Mouse (Mus musculus): ENCODE results near the gene Maml3. TPM values are rescaled to one million over a fixed set of nuclear protein-coding genes. Genes with fewer than 3 reads are reported as not detected.

The Maml3 gene
- polyA plus RNA-seq, 1 experiment from 2014 or later = 3.6 TPM

- H3K4me2 ChIP-seq (ENCODE audit: low read depth, low read length) = no peak overlapping the region
- no peak overlapping the region for H3K27ac ChIP-seq (ENCODE audit: low read length)
- ATAC-seq = no peak
- H3K9me3 ChIP-seq (ENCODE audit: control insufficient read depth, low read length) = no peaks in the 10 kb centered on the region
- H3K36me3 ChIP-seq (ENCODE audit: control insufficient read depth, insufficient read depth, low read length) = no peaks in the 10 kb centered on the region
- no peaks in the 10 kb centered on the region for H3K27me3 ChIP-seq (replicated peaks; ENCODE audit: control insufficient read depth, insufficient read depth, low read length)
- 86% methylated on average over 10 of the region's 10 CpGs for WGBS
- H3K9ac ChIP-seq (ENCODE audit: low read depth, low read length) = no peak overlapping the region
- H3K4me3 ChIP-seq (ENCODE audit: low read length) = no peak overlapping the region
- peaks cover 14% of the 10 kb centered on the region for H3K4me1 ChIP-seq (ENCODE audit: control insufficient read depth, insufficient read depth, low read length)
Measured at GRCm38 (mm10) chr3:51782191-51782590, 322.7 kb downstream of the Maml3 start.

DNA sequence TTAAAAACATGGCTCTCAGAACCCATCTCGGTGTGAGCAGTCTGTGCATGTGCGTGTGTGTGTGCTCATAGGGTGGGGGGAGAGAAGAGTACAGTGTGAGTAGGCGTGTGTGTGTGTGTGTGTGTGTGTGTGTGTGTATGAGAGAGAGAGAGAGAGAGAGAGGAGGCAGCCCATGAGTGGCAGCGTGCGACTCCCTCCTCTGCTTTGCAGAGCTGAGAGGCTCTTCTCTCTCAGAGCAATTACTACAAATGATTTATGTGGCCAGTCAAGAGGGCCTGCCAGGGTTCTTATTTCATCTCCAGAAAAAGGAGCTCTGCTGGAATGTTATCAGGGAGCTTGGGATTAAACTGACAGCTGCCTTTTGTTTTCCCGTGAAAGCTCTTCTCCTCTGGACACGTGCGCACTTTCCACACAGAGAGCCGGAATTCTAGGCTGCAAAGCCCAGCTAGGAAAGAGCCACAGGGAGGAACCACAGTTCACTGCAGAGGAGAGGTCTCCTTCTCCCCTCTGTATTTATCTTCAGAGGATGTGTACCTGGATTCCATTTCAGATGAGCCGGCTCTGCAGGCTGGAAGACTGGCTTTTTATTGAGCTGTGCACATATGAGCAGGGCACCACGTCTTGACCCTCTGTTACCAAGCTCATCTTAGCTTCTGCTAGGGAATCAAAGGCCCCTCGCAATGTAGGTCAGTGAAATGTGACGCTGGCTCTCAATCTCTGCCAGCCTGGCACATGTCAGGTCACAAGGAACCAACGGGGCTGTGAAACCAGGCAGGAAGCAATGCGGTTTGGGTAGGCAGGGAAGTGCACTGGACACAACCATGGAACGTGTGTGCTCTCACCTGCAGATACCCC lies 325.9 kb downstream of the Maml3 start:
- 27% methylated on average over 16 of the region's 16 CpGs for WGBS
- H3K4me2 ChIP-seq (ENCODE audit: low read depth, low read length) = no peak overlapping the region
- no peaks in the 10 kb centered on the region for H3K36me3 ChIP-seq (ENCODE audit: control insufficient read depth, insufficient read depth, low read length)
- 0 out of 2 replicates have a peak overlapping the region, but pooled peaks have one; percentile 21 for H3K9ac ChIP-seq (ENCODE audit: low read depth, low read length)
- peak; percentile 63; the same call in 1 of the 2 replicates for ATAC-seq
- no peaks in the 10 kb centered on the region for H3K9me3 ChIP-seq (ENCODE audit: control insufficient read depth, low read length)
- H3K27ac ChIP-seq (ENCODE audit: low read length) = peak overlapping the region; percentile 33
- peaks cover 14% of the 10 kb centered on the region for H3K4me1 ChIP-seq (ENCODE audit: control insufficient read depth, insufficient read depth, low read length)
- H3K27me3 ChIP-seq (replicated peaks; ENCODE audit: control insufficient read depth, insufficient read depth, low read length) = no peaks in the 10 kb centered on the region
- no peak overlapping the region for H3K4me3 ChIP-seq (ENCODE audit: low read length)

DNA sequence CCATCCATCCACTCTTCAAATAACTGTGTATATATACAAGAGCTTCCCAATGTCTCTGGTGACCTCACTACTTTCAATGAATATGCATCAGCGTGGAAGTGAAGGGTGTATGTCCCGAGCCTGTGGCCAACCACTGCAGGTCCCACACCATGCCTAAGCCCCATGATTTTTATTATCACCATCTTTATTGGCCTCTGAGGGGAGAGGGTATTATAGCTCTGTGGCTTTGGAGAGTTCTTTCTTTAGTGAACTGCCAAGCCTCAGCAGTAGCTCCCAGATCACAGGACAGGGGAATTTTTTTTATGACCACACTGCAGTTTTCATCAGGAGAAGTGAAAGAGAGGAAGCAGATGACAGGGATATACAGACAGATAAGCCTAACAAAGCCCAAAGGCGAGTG lies 326.7 kb downstream of the Maml3 start:
- no peak overlapping the region for H3K4me2 ChIP-seq (ENCODE audit: low read depth, low read length)
- no peak overlapping the region for H3K9ac ChIP-seq (ENCODE audit: low read depth, low read length)
- ATAC-seq = no peak
- H3K36me3 ChIP-seq (ENCODE audit: control insufficient read depth, insufficient read depth, low read length) = no peaks in the 10 kb centered on the region
- no peaks in the 10 kb centered on the region for H3K9me3 ChIP-seq (ENCODE audit: control insufficient read depth, low read length)
- 54% methylated on average over 3 of the region's 3 CpGs for WGBS
- no peaks in the 10 kb centered on the region for H3K27me3 ChIP-seq (replicated peaks; ENCODE audit: control insufficient read depth, insufficient read depth, low read length)
- no peak overlapping the region for H3K4me3 ChIP-seq (ENCODE audit: low read length)
- no peak overlapping the region for H3K27ac ChIP-seq (ENCODE audit: low read length)
- peaks cover 14% of the 10 kb centered on the region for H3K4me1 ChIP-seq (ENCODE audit: control insufficient read depth, insufficient read depth, low read length)

GRCm38 (mm10) chr3:51776018-51776611 lies 328.8 kb downstream of the Maml3 start:
- H3K36me3 ChIP-seq (ENCODE audit: control insufficient read depth, insufficient read depth, low read length) = no peaks in the 10 kb centered on the region
- no peak overlapping the region for H3K27ac ChIP-seq (ENCODE audit: low read length)
- WGBS = 90% methylated on average over 2 of the region's 2 CpGs
- no peak for ATAC-seq
- H3K27me3 ChIP-seq (replicated peaks; ENCODE audit: control insufficient read depth, insufficient read depth, low read length) = no peaks in the 10 kb centered on the region
- no peak overlapping the region for H3K4me3 ChIP-seq (ENCODE audit: low read length)
- no peak overlapping the region for H3K4me2 ChIP-seq (ENCODE audit: low read depth, low read length)
- H3K4me1 ChIP-seq (ENCODE audit: control insufficient read depth, insufficient read depth, low read length) = peaks cover 14% of the 10 kb centered on the region
- H3K9me3 ChIP-seq (ENCODE audit: control insufficient read depth, low read length) = no peaks in the 10 kb centered on the region
- H3K9ac ChIP-seq (ENCODE audit: low read depth, low read length) = no peak overlapping the region

DNA sequence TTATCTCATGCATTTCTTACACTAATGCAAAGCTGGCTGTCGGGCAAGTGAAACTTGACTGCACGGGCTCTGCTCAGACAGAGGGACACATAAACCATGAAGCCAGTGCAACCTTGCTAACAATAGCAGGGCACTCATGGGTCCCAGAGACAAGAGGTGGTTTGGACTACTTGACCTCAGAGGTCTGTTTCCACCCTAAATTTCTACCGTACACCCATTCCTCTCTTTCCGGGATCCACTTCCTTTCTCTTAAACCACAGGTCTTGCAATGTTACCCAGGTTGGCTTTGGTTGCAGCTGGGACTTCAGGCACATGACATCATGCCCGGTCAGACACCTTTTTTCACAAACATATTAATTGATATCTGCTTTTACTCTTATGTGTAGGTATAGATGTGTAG lies 331.3 kb downstream of the Maml3 start:
- 77% methylated on average over 5 of the region's 5 CpGs for WGBS
- H3K4me3 ChIP-seq (ENCODE audit: low read length) = no peak overlapping the region
- ATAC-seq = no peak

GRCm38 (mm10) chr3:51771839-51772630 lies 332.8 kb downstream of the Maml3 start:
- Histone ChIP-seq H3K27me3 (replicated peaks; ENCODE audit: control insufficient read depth, insufficient read depth, low read length) (no peaks in the 10 kb centered on the region), H3K4me2 (ENCODE audit: low read depth, low read length) (no peak overlapping the region), H3K9ac (ENCODE audit: low read depth, low read length) (no peak overlapping the region), H3K4me1 (ENCODE audit: control insufficient read depth, insufficient read depth, low read length) (no peaks in the 10 kb centered on the region), H3K36me3 (ENCODE audit: control insufficient read depth, insufficient read depth, low read length) (no peaks in the 10 kb centered on the region), H3K27ac (ENCODE audit: low read length) (no peak overlapping the region), H3K4me3 (ENCODE audit: low read length) (no peak overlapping the region), H3K9me3 (ENCODE audit: control insufficient read depth, low read length) (no peaks in the 10 kb centered on the region)
- 72% methylated on average over 9 of the region's 9 CpGs for WGBS
- ATAC-seq = no peak

More for the DNA sequence above, 331.3 kb downstream of the Maml3 start:
- Histone ChIP-seq H3K4me1 (ENCODE audit: control insufficient read depth, insufficient read depth, low read length) (peaks cover 5% of the 10 kb centered on the region), H3K27me3 (replicated peaks; ENCODE audit: control insufficient read depth, insufficient read depth, low read length) (no peaks in the 10 kb centered on the region), H3K9ac (ENCODE audit: low read depth, low read length) (no peak overlapping the region), H3K27ac (ENCODE audit: low read length) (no peak overlapping the region), H3K36me3 (ENCODE audit: control insufficient read depth, insufficient read depth, low read length) (no peaks in the 10 kb centered on the region), H3K4me2 (ENCODE audit: low read depth, low read length) (no peak overlapping the region), H3K9me3 (ENCODE audit: control insufficient read depth, low read length) (no peaks in the 10 kb centered on the region)

DNA sequence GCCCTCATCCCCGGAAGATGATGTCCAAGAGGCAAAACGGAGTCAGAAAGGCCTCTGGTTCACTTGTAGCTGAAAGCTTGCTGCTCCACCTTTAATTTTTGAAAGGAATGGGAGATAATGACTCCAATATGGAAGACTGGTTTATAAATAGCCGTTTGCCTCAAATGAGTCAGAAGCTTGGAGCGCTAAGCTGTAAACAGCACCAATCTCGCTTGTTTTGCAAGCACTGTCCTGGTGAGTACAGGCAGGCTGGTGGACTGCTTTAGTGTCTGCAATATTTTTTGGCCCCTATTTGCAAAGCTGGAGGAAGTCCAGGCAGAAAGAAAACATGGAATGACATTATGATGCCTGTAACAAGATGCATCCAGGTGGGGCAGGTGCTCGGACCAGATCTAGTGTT lies 335.7 kb downstream of the Maml3 start:
- H3K4me3 ChIP-seq (ENCODE audit: low read length) = no peak overlapping the region
- no peaks in the 10 kb centered on the region for H3K36me3 ChIP-seq (ENCODE audit: control insufficient read depth, insufficient read depth, low read length)
- no peaks in the 10 kb centered on the region for H3K27me3 ChIP-seq (replicated peaks; ENCODE audit: control insufficient read depth, insufficient read depth, low read length)
- H3K4me1 ChIP-seq (ENCODE audit: control insufficient read depth, insufficient read depth, low read length) = no peaks in the 10 kb centered on the region
- no peak for ATAC-seq
- no peak overlapping the region for H3K9ac ChIP-seq (ENCODE audit: low read depth, low read length)
- 85% methylated on average over 6 of the region's 6 CpGs for WGBS
- no peak overlapping the region for H3K27ac ChIP-seq (ENCODE audit: low read length)
- H3K9me3 ChIP-seq (ENCODE audit: control insufficient read depth, low read length) = no peaks in the 10 kb centered on the region
- no peak overlapping the region for H3K4me2 ChIP-seq (ENCODE audit: low read depth, low read length)

GRCm38 (mm10) chr3:51765220-51765923 lies 339.5 kb downstream of the Maml3 start:
- no peak overlapping the region for H3K9ac ChIP-seq (ENCODE audit: low read depth, low read length)
- H3K4me1 ChIP-seq (ENCODE audit: control insufficient read depth, insufficient read depth, low read length) = no peaks in the 10 kb centered on the region
- H3K36me3 ChIP-seq (ENCODE audit: control insufficient read depth, insufficient read depth, low read length) = no peaks in the 10 kb centered on the region
- H3K4me3 ChIP-seq (ENCODE audit: low read length) = no peak overlapping the region
- WGBS = 76% methylated on average over 12 of the region's 12 CpGs
- no peaks in the 10 kb centered on the region for H3K9me3 ChIP-seq (ENCODE audit: control insufficient read depth, low read length)
- no peak overlapping the region for H3K4me2 ChIP-seq (ENCODE audit: low read depth, low read length)
- H3K27me3 ChIP-seq (replicated peaks; ENCODE audit: control insufficient read depth, insufficient read depth, low read length) = no peaks in the 10 kb centered on the region
- no peak for ATAC-seq
- H3K27ac ChIP-seq (ENCODE audit: low read length) = no peak overlapping the region

GRCm38 (mm10) chr3:51764175-51764574 lies 340.7 kb downstream of the Maml3 start:
- WGBS = 89% methylated on average over 3 of the region's 3 CpGs
- Histone ChIP-seq H3K9me3 (ENCODE audit: control insufficient read depth, low read length) (no peaks in the 10 kb centered on the region), H3K9ac (ENCODE audit: low read depth, low read length) (no peak overlapping the region), H3K36me3 (ENCODE audit: control insufficient read depth, insufficient read depth, low read length) (no peaks in the 10 kb centered on the region), H3K4me3 (ENCODE audit: low read length) (no peak overlapping the region), H3K27ac (ENCODE audit: low read length) (no peak overlapping the region), H3K4me2 (ENCODE audit: low read depth, low read length) (no peak overlapping the region), H3K4me1 (ENCODE audit: control insufficient read depth, insufficient read depth, low read length) (no peaks in the 10 kb centered on the region), H3K27me3 (replicated peaks; ENCODE audit: control insufficient read depth, insufficient read depth, low read length) (no peaks in the 10 kb centered on the region)
- ATAC-seq = no peak

All from intestine, embryonic 16.5 days (tissue).